Mouse (Mus musculus) myocyte (in vitro differentiated cells): ENCODE data around the gene Tff2. TPM values are rescaled to one million over a fixed set of nuclear protein-coding genes. Genes with fewer than 3 reads are reported as not detected.

Source experiments
- H3K27me3 ChIP-seq: one replicate; pipeline ENCODE4 v1.6.1; 2011; ENCODE audit not compliant: control insufficient read depth, insufficient read depth, insufficient read length
- H3K36me3 ChIP-seq: one replicate; pipeline ENCODE4 v1.6.1; 2011; ENCODE audit not compliant: control insufficient read depth, insufficient read depth
- H3K4me2 ChIP-seq: one replicate; pipeline ENCODE4 v1.6.1; 2011; ENCODE audit warnings: low read depth, control low read depth
- H3K4me3 ChIP-seq: one replicate; pipeline ENCODE4 v1.5.1; 2011; ENCODE audit warnings: mild to moderate bottlenecking, control low read depth, moderate library complexity
- H3K79me2 ChIP-seq: one replicate; pipeline ENCODE4 v1.6.1; 2011; ENCODE audit not compliant: control insufficient read depth, insufficient read depth
- H3ac ChIP-seq: one replicate; pipeline ENCODE4 v1.6.1; 2011; ENCODE audit not compliant: control insufficient read depth, insufficient read length
- CEBPB ChIP-seq: IDR thresholded peaks from 2 replicates; pipeline ENCODE4 v1.6.1; 2011; ENCODE audit warnings: mild to moderate bottlenecking, moderate library complexity; ENCODE audit not compliant: poor library complexity, insufficient read depth, severe bottlenecking
- E2F4 ChIP-seq: IDR thresholded peaks from one replicate; pipeline ENCODE4 v1.6.1; 2011; ENCODE audit warnings: mild to moderate bottlenecking, control low read depth, moderate library complexity; ENCODE audit not compliant: insufficient read depth
- MAX ChIP-seq: IDR thresholded peaks from one replicate; pipeline ENCODE4 v1.6.1; 2011; ENCODE audit warnings: low read depth, mild to moderate bottlenecking, control low read depth
- MYOD1 ChIP-seq, 3 experiments: IDR thresholded peaks; one replicate each; pipeline ENCODE4 v1.6.1; 2011; ENCODE audit warnings: control low read depth in 2 of 3, low read depth in 2 of 3, mild to moderate bottlenecking in 2 of 3, moderate library complexity in 1 of 3; ENCODE audit not compliant: insufficient read length in 2 of 3, control insufficient read depth in 1 of 3
- MYOG ChIP-seq, 3 experiments: IDR thresholded peaks; one replicate each; pipeline ENCODE4 v1.6.1; 2011; ENCODE audit warnings: control low read depth in 2 of 3, low read depth in 2 of 3, mild to moderate bottlenecking in 2 of 3; ENCODE audit not compliant: insufficient read length in 2 of 3, control insufficient read depth in 1 of 3, insufficient read depth in 1 of 3
- POLR2A ChIP-seq: IDR thresholded peaks from one replicate; pipeline ENCODE4 v1.6.1; 2011; ENCODE audit warnings: low read depth, mild to moderate bottlenecking, control low read depth, moderate library complexity; ENCODE audit not compliant: insufficient read length
- POLR2AphosphoS2 ChIP-seq: IDR thresholded peaks from one replicate; pipeline ENCODE4 v1.6.1; 2011; ENCODE audit warnings: low read depth, control low read depth; ENCODE audit not compliant: insufficient read length
- REST ChIP-seq: IDR thresholded peaks from one replicate; pipeline ENCODE4 v1.6.1; 2011; ENCODE audit warnings: mild to moderate bottlenecking, control low read depth, moderate library complexity; ENCODE audit not compliant: insufficient read depth, insufficient read length
- SRF ChIP-seq: IDR thresholded peaks from one replicate; pipeline ENCODE4 v1.6.1; 2011; ENCODE audit warnings: low read depth; ENCODE audit not compliant: control insufficient read depth, insufficient read length
- TCF12 ChIP-seq: IDR thresholded peaks from one replicate; pipeline ENCODE4 v1.6.1; 2011; ENCODE audit warnings: mild to moderate bottlenecking, control low read depth; ENCODE audit not compliant: poor library complexity, insufficient read depth, severe bottlenecking
- TCF3 ChIP-seq: IDR thresholded peaks from one replicate; pipeline ENCODE4 v1.6.1; 2011; ENCODE audit warnings: low read depth, control low read depth; ENCODE audit not compliant: insufficient read length
- USF1 ChIP-seq: IDR thresholded peaks from one replicate; pipeline ENCODE4 v1.6.1; 2011; ENCODE audit warnings: low read depth, mild to moderate bottlenecking, control low read depth, moderate library complexity
- polyA plus RNA-seq: library from polyadenylated mRNA; unstranded; fragments of >200 nt; fragmentation: generic; extraction: Trizol; gene quantifications from one replicate; pipeline ENCODE4 v1.2.1, GENCODE M21; 2012; ENCODE audit warnings: missing spikeins

Gene Tff2
- polyA plus RNA-seq, 1 experiment, result not detected

- Histone ChIP-seq H3ac (no peak overlapping the region), H3K79me2 (no peaks in the 10 kb centered on the region), H3K36me3 (no peaks in the 10 kb centered on the region), H3K27me3 (no peaks in the 10 kb centered on the region), H3K4me3 (no peak overlapping the region), H3K4me2 (no peak overlapping the region)
- TF ChIP-seq USF1, result no peak
These were observed 40.3 kb upstream of the Tff2 start for GRCm38 (mm10) chr17:31184269-31184990.

GRCm38 (mm10) chr17:31183180-31183974 is 39.3 kb upstream of the Tff2 start:
- Histone ChIP-seq H3K4me2 (no peak overlapping the region), H3K79me2 (no peaks in the 10 kb centered on the region), H3K27me3 (no peaks in the 10 kb centered on the region), H3ac (no peak overlapping the region), H3K4me3 (no peak overlapping the region), H3K36me3 (no peaks in the 10 kb centered on the region)
- TF ChIP-seq SRF, result no peak
- no peak for TF ChIP-seq MYOD1 (IDR thresholded peaks at IDR 0.05; ENCODE audit: control insufficient read depth in 1 of 3, insufficient read length in 2 of 3, low read depth in 2 of 3)
- no peak for TF ChIP-seq E2F4
- TF ChIP-seq USF1, result no peak
- no peak for TF ChIP-seq CEBPB
- no peak for TF ChIP-seq MYOG (IDR thresholded peaks at IDR 0.05; ENCODE audit: control insufficient read depth in 1 of 3, insufficient read depth in 1 of 3, insufficient read length in 2 of 3, low read depth in 2 of 3)
- no peak for TF ChIP-seq TCF12
- no peak for TF ChIP-seq MAX
- TF ChIP-seq POLR2A, result no peak
- TF ChIP-seq TCF3, result no peak
- TF ChIP-seq POLR2AphosphoS2, result no peak
- no peak for TF ChIP-seq REST

GRCm38 (mm10) chr17:31181490-31181889 is 37.4 kb upstream of the Tff2 start:
- Histone ChIP-seq H3K79me2 (no peaks in the 10 kb centered on the region), H3K4me3 (no peak overlapping the region), H3K4me2 (no peak overlapping the region), H3ac (no peak overlapping the region), H3K36me3 (no peaks in the 10 kb centered on the region), H3K27me3 (no peaks in the 10 kb centered on the region)
- TF ChIP-seq MYOD1 (IDR thresholded peaks at IDR 0.05; ENCODE audit: control insufficient read depth in 1 of 3, insufficient read length in 2 of 3, low read depth in 2 of 3) (no peak), USF1 (no peak), SRF (no peak), POLR2A (no peak), E2F4 (no peak), MAX (no peak)

GRCm38 (mm10) chr17:31176321-31176720 is 32.2 kb upstream of the Tff2 start:
- Histone ChIP-seq H3K79me2 (no peaks in the 10 kb centered on the region), H3K4me3 (no peak overlapping the region), H3K36me3 (no peaks in the 10 kb centered on the region), H3K27me3 (no peaks in the 10 kb centered on the region), H3K4me2 (no peak overlapping the region), H3ac (no peak overlapping the region)
- TF ChIP-seq MYOD1 (IDR thresholded peaks at IDR 0.05; ENCODE audit: control insufficient read depth in 1 of 3, insufficient read length in 2 of 3, low read depth in 2 of 3), result no peak
- no peak for TF ChIP-seq SRF
- TF ChIP-seq REST, result no peak
- TF ChIP-seq MYOG (IDR thresholded peaks at IDR 0.05; ENCODE audit: control insufficient read depth in 1 of 3, insufficient read depth in 1 of 3, insufficient read length in 2 of 3, low read depth in 2 of 3), result no peak
- TF ChIP-seq E2F4, result no peak
- TF ChIP-seq USF1, result no peak
- no peak for TF ChIP-seq MAX
- no peak for TF ChIP-seq TCF3
- no peak for TF ChIP-seq CEBPB
- no peak for TF ChIP-seq POLR2A
- TF ChIP-seq POLR2AphosphoS2, result no peak
- no peak for TF ChIP-seq TCF12

GRCm38 (mm10) chr17:31169796-31170195 is 25.7 kb upstream of the Tff2 start:
- no peak overlapping the region for H3ac ChIP-seq
- no peak overlapping the region for H3K4me3 ChIP-seq
- no peaks in the 10 kb centered on the region for H3K27me3 ChIP-seq
- no peak for TF ChIP-seq MAX
- no peak for TF ChIP-seq MYOG (IDR thresholded peaks at IDR 0.05; ENCODE audit: control insufficient read depth in 1 of 3, insufficient read depth in 1 of 3, insufficient read length in 2 of 3, low read depth in 2 of 3)
- no peak for TF ChIP-seq MYOD1 (IDR thresholded peaks at IDR 0.05; ENCODE audit: control insufficient read depth in 1 of 3, insufficient read length in 2 of 3, low read depth in 2 of 3)
- no peaks in the 10 kb centered on the region for H3K79me2 ChIP-seq
- no peak overlapping the region for H3K4me2 ChIP-seq
- no peaks in the 10 kb centered on the region for H3K36me3 ChIP-seq
